Mouse (Mus musculus) intestine, embryonic 14.5 days (tissue): Measurements from ENCODE around the gene Rpp40. TPM values are rescaled to one million over a fixed set of nuclear protein-coding genes. Genes with fewer than 3 reads are reported as not detected.

Experiments
- ATAC-seq: fragments of 200-750 bp; cut with Nextera tagmentation; replicated peaks from 2 replicates; pipeline ENCODE4 v1.8.0; 2017; ENCODE audit warnings: low read depth, moderate number of reproducible peaks, moderate TSS enrichment, moderate library complexity; ENCODE audit not compliant: low FRiP score, low TSS enrichment
- DNase-seq: peaks from one replicate; pipeline ENCODE4 v3.0.0-alpha.2; 2018; ENCODE audit warnings: low spot score
- H3K27ac ChIP-seq: fragments of 300-500 bp; sonication (generic); 2 replicates; pipeline ENCODE4 v1.5.1; 2014; ENCODE audit warnings: low read depth, mild to moderate bottlenecking, control low read depth
- H3K27me3 ChIP-seq: fragments of 300-500 bp; sonication (generic); replicated peaks from 2 replicates; pipeline ENCODE4 v1.6.1; 2014; ENCODE audit warnings: low read length, control low read depth; ENCODE audit not compliant: control insufficient read depth, insufficient read depth
- H3K36me3 ChIP-seq: fragments of 300-500 bp; sonication (generic); 2 replicates; pipeline ENCODE4 v1.6.1; 2014; ENCODE audit warnings: low read length, control low read depth; ENCODE audit not compliant: control insufficient read depth, insufficient read depth
- H3K4me1 ChIP-seq: fragments of 300-500 bp; sonication (generic); replicated peaks from 2 replicates; pipeline ENCODE4 v1.6.1; 2014; ENCODE audit warnings: low read length, control low read depth, mixed read lengths; ENCODE audit not compliant: control insufficient read depth, insufficient read depth
- H3K4me2 ChIP-seq: fragments of 300-500 bp; sonication (generic); 2 replicates; pipeline ENCODE4 v1.6.1; 2014; ENCODE audit warnings: low read length
- H3K4me3 ChIP-seq: fragments of 300-500 bp; sonication (generic); 2 replicates; pipeline ENCODE4 v1.5.1; 2014; ENCODE audit warnings: low read depth, low read length, control low read depth, mixed read lengths
- H3K9ac ChIP-seq: fragments of 300-500 bp; sonication (generic); 2 replicates; pipeline ENCODE4 v1.6.1; 2014; ENCODE audit warnings: mild to moderate bottlenecking, low read length
- H3K9me3 ChIP-seq: fragments of 300-500 bp; sonication (generic); 2 replicates; pipeline ENCODE4 v1.6.1; 2016; ENCODE audit warnings: low read length, control low read depth; ENCODE audit not compliant: control insufficient read depth
- WGBS: fragments of 180-500 bp; shearing (Covaris S2); extraction: QIAGEN DNeasy Blood & Tissue Kit; methylation state at CpG from one replicate; pipeline ENCODE4 v1.1.7; 2014; 5-methylcytosine and 5-hydroxymethylcytosine counted together
- polyA plus RNA-seq: library from polyadenylated mRNA; unstranded; fragments of >200 nt; fragmentation: Nextera tagmentation; extraction: Ambion mirVana; gene quantifications from 2 replicates; pipeline ENCODE4 v1.2.1, GENCODE M21; 2014

The Rpp40 gene
- polyA plus RNA-seq, 1 experiment from 2014 or later: 29.1 TPM

DNA sequence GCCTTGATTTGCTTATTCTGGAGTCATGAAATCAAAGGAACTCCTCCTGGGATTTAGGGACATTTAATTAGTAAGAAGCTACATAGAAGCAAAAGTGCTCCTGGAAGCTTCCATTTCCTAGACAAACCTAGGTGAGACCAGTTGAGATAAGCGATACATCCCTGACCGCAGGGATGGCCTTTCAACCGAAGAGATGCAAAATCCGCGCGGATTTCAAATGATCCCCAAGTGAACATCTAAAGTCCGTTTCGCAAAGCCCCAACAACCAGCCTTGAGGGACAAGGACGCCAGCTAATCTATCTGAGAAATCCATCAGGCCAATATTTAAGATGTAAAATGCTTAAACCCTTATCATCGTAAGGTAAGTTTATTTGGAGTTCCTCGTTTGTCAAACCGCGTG lies 781 bp downstream of the Rpp40 start:
- no peak overlapping the region for H3K27ac ChIP-seq
- peak overlapping the region; percentile 60 for H3K9ac ChIP-seq
- peak overlapping the region; percentile 77 for H3K4me2 ChIP-seq
- peak overlapping the region; percentile 67 for H3K4me3 ChIP-seq
- H3K36me3 ChIP-seq: no peaks in the 10 kb centered on the region
- H3K9me3 ChIP-seq: no peaks in the 10 kb centered on the region
- no peaks in the 10 kb centered on the region for H3K4me1 ChIP-seq
- WGBS: 3% methylated on average over 13 of the region's 13 CpGs
- no peaks in the 10 kb centered on the region for H3K27me3 ChIP-seq
- no peak for ATAC-seq
- no peak for DNase-seq

DNA sequence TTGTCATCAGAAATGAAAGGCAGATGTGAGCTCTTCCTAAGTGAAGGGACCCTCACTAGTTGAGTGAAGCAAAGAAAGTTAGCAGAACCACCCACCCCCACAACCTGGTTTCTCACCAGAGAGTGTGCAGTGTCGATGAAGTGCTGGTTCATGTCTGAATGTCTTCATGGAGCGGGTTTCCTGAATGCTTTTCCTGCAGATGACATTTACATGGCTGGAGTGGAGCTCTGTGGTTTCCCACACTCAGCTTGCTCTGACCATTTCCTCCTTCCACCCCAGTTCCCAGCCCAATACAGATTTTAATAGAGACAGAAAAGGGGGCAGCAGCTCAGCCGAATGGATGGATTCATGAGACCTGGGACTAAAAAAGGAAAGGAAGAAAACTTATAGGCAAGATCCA lies 13.3 kb downstream of the Rpp40 start:
- Histone ChIP-seq H3K9ac (no peak overlapping the region), H3K27me3 (no peaks in the 10 kb centered on the region), H3K4me1 (no peaks in the 10 kb centered on the region), H3K4me2 (no peak overlapping the region), H3K27ac (no peak overlapping the region), H3K4me3 (no peak overlapping the region), H3K9me3 (no peaks in the 10 kb centered on the region), H3K36me3 (peaks cover 15% of the 10 kb centered on the region; the same call in 1 of the 2 replicates)
- no peak for DNase-seq
- no peak for ATAC-seq
- WGBS: 82% methylated on average over 3 of the region's 3 CpGs

DNA sequence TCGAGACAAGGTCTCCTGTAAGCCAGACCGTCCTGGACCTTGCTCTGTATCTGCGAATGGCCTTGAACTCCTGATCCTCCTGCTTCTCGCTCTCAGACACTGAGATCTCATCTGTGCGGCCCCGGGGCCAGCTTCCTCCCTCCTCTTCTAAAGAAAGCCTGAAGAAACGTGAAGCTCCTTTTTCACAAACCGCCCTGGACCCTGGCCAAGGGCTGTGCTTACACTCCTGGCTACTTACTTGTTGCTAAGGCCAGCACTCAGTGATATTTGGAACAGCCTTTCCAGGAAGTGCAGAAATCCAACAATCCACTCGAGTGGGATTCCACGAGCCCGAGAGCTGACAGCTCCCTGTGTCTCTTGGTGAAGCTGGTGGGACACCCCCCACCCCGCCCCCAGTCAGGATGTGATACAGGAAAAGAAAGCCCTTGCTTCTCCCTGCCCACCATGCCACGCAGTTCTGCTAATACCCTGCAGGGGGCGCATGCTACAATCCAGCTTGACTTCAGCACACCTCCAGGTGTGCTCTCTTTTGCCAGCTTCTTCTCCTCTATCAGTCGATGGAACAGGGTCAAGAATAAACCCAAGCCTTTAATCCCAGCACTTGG lies 19.9 kb downstream of the Rpp40 start:
- H3K9ac ChIP-seq: no peak overlapping the region
- ATAC-seq (no peak), DNase-seq (peak; percentile 67)
- H3K36me3 ChIP-seq: no peaks in the 10 kb centered on the region
- no peaks in the 10 kb centered on the region for H3K9me3 ChIP-seq
- no peak overlapping the region; the same call in 1 of the 2 replicates for H3K4me2 ChIP-seq
- H3K4me1 ChIP-seq: no peaks in the 10 kb centered on the region
- no peaks in the 10 kb centered on the region for H3K27me3 ChIP-seq
- 33% methylated on average over 15 of the region's 15 CpGs for WGBS
- no peak overlapping the region for H3K4me3 ChIP-seq
- H3K27ac ChIP-seq: no peak overlapping the region

DNA sequence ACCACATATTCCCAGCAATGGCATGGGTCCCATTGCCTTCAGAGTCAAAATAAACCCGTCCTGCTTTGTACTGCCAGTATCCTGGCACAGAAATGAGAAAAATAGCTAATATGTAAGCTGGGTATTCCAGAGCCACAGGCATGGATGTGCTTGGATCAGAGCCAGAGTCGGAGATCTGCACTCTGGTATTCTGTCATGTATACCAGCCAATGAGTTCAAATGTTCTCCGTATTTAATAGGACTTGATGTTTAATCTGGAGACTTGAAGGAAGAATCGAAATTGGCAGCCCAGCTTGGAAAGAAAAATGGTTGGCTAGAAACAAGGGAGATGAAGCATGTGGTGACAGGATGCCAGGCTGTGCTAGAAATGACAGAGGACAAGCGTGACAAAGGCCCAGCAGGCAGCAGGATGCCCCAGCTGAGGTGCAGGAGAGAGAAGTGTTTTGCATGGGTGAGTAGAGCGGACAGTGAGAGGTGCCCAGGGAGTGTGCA lies 25.6 kb downstream of the Rpp40 start:
- no peaks in the 10 kb centered on the region for H3K27me3 ChIP-seq
- no peak overlapping the region for H3K4me2 ChIP-seq
- H3K9me3 ChIP-seq: no peaks in the 10 kb centered on the region
- H3K27ac ChIP-seq: no peak overlapping the region
- ATAC-seq (no peak), DNase-seq (no peak)
- WGBS: 80% methylated on average over 6 of the region's 6 CpGs
- no peaks in the 10 kb centered on the region for H3K36me3 ChIP-seq
- no peak overlapping the region for H3K9ac ChIP-seq
- no peak overlapping the region for H3K4me3 ChIP-seq
- H3K4me1 ChIP-seq: no peaks in the 10 kb centered on the region

DNA sequence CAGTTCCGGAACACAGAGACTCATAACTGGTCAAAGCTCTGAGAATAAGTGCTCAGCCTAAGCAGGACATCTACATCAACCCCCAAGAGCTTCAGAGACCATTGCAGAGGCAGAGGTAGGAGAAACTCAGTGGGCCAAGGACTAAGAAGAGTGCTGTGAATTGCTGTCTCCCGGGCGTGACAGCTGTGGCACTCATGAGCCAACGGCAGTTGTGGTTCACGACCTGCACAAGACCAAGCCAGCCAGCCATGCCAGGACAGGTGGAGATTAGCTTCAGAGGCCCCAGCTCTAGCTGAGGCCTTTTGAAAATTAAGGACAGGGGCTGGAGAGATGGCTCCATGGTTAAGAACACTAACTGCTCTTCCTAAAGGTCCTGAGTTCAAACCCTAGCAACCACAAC lies 26.6 kb downstream of the Rpp40 start:
- DNase-seq: no peak
- Histone ChIP-seq H3K4me2 (no peak overlapping the region), H3K27ac (no peak overlapping the region), H3K9me3 (no peaks in the 10 kb centered on the region), H3K9ac (no peak overlapping the region), H3K27me3 (no peaks in the 10 kb centered on the region), H3K4me1 (no peaks in the 10 kb centered on the region), H3K4me3 (no peak overlapping the region), H3K36me3 (no peaks in the 10 kb centered on the region; the same call in 1 of the 2 replicates)
- 80% methylated on average over 5 of the region's 5 CpGs for WGBS
- no peak for ATAC-seq

DNA sequence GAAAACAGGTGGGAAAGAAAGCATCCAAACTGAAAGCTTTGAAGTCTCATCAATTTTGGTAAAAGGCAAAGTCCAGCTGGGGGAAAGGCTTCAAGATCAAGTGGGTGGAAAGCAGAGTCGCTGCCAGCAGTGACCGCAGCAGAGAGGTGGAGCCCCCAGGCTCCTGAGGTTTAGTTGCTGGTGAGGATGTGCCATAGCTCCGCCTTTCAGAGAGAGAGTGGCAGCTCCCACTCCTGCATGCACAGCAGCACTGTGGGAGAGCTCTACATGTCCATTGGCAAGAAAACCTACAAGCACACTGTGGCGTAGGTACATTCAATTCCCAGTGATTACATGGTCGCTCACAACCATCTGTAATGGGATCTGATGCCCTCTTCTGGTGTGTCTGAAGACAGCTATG lies 27.1 kb downstream of the Rpp40 start:
- Histone ChIP-seq H3K4me1 (no peaks in the 10 kb centered on the region), H3K27ac (no peak overlapping the region), H3K4me3 (no peak overlapping the region), H3K36me3 (no peaks in the 10 kb centered on the region; the same call in 1 of the 2 replicates), H3K4me2 (no peak overlapping the region), H3K9ac (no peak overlapping the region), H3K9me3 (no peaks in the 10 kb centered on the region), H3K27me3 (no peaks in the 10 kb centered on the region)
- ATAC-seq: no peak
- WGBS: 43% methylated on average over 5 of the region's 5 CpGs
- DNase-seq: no peak

DNA sequence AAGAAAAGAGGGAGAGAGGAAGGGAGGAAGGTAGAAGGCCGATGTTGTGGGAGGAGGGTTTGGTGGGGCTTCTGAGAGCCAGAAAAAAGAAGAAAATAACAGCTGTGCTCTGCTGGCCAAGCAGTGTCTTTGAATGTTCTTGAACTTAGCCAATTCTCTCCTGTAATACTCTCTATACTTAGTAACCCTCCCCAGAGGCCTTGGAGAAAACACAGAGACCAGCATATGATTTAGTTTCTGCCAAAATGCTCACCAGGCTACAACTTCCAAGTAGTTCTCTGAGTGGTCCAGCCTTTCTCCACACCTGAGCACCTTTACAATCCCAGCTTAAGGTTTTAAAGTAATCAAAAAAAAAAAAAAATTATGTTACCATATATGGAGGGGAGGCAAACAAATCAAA lies 27.9 kb downstream of the Rpp40 start:
- no peaks in the 10 kb centered on the region for H3K9me3 ChIP-seq
- no peak overlapping the region for H3K27ac ChIP-seq
- H3K36me3 ChIP-seq: no peaks in the 10 kb centered on the region; the same call in 1 of the 2 replicates
- DNase-seq: no peak
- ATAC-seq: no peak
- no peaks in the 10 kb centered on the region for H3K4me1 ChIP-seq
- no peaks in the 10 kb centered on the region for H3K27me3 ChIP-seq
- 50% methylated on average over 1 of the region's 1 CpGs for WGBS
- no peak overlapping the region for H3K4me2 ChIP-seq
- no peak overlapping the region for H3K4me3 ChIP-seq
- H3K9ac ChIP-seq: no peak overlapping the region

DNA sequence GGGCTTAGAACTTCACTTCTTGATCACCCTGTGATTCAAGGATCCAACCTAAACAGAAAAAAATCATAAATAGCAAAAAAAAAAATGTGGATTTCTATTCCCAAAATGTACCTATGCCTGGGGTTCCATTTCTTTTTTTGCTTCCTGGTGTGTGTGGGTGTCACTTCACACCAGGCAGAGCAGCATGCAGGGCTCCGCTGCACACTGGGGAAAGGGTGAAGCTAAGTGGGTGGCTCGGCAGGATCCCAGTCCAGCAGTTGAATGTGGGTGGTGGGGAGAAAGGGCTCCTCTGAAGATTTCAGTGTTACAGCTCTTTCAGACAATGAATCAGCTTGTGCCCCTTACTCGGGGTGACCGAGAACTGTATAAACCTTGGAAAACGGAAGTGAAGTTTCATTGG lies 30.8 kb downstream of the Rpp40 start:
- H3K36me3 ChIP-seq: peaks cover 4% of the 10 kb centered on the region; the same call in 1 of the 2 replicates
- no peak overlapping the region for H3K4me3 ChIP-seq
- no peaks in the 10 kb centered on the region for H3K4me1 ChIP-seq
- H3K27me3 ChIP-seq: no peaks in the 10 kb centered on the region
- no peak overlapping the region for H3K27ac ChIP-seq
- no peaks in the 10 kb centered on the region for H3K9me3 ChIP-seq
- DNase-seq: no peak
- H3K4me2 ChIP-seq: no peak overlapping the region
- WGBS: 87% methylated on average over 5 of the region's 5 CpGs
- no peak for ATAC-seq
- no peak overlapping the region for H3K9ac ChIP-seq

DNA sequence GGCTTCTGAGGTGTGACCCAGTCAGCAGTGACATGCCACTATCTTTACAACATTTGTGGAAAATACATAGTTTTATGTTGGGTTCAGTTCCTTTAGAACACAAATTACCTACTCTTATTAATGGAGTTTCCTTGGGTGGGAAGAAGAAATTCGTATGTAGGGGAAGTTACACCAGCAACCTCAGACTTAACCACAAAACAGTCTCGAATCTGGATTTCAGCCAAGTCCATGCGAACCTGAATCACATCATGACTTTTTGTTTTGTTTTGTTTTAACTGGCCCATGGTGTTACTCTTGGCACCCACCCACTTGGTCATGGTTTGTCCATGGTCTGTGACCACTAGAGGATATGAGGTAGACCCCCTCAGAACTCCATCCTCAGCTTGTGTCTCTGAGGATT lies 35.1 kb downstream of the Rpp40 start:
- Histone ChIP-seq H3K27ac (no peak overlapping the region), H3K9me3 (no peaks in the 10 kb centered on the region), H3K4me1 (no peaks in the 10 kb centered on the region), H3K9ac (no peak overlapping the region), H3K4me3 (no peak overlapping the region), H3K4me2 (no peak overlapping the region), H3K27me3 (no peaks in the 10 kb centered on the region), H3K36me3 (peaks cover 9% of the 10 kb centered on the region; the same call in 1 of the 2 replicates)
- no peak for DNase-seq
- 71% methylated on average over 3 of the region's 3 CpGs for WGBS
- no peak for ATAC-seq
